Mouse (Mus musculus) bone marrow, adult 2 months (tissue): ENCODE results near the gene Sphk2.

ENCODE experiments used
- CTCF ChIP-seq: fragments of 200-500 bp; IDR thresholded peaks from 2 replicates; pipeline ENCODE4 v1.5.1; 2011; ENCODE audit warnings: low read length, control low read depth; ENCODE audit not compliant: control insufficient read depth, insufficient read depth
- POLR2A ChIP-seq: fragments of 200-500 bp; IDR thresholded peaks from 2 replicates; pipeline ENCODE4 v1.6.1; 2011; ENCODE audit warnings: low read depth, mild to moderate bottlenecking, control low read depth, low read length, borderline replicate concordance; ENCODE audit not compliant: control insufficient read depth

- peak; percentile 59 for TF ChIP-seq CTCF
- no peak for TF ChIP-seq POLR2A
Measured at GRCm38 (mm10) chr7:45730727-45731431, 13.1 kb upstream of the Sphk2 start.
